Mouse (Mus musculus): ENCODE measurements around the gene Ttll4.

Gene Ttll4

DNA sequence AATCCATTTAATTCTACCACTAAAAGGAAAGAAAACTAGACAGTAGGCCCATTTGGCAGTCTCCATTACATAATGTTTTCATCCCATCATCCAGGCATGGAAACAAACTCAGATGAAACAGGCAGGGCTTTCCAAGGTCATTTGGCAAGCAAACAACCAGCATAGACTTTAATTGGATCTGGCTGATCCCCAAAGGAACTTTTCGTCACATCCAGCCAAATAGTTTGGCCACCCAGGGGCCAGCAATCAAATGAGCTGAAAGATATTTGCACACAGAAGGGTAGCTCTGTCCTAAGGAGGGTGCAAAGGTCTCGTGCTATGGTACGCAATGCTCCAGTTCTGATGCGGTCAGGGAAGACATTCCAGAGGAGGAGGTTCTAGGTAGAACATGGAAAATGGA lies 89.1 kb downstream of the Ttll4 start:
- DNase-seq (ENCODE audit: extremely low spot score, low read depth, low spot score): no peak

DNA sequence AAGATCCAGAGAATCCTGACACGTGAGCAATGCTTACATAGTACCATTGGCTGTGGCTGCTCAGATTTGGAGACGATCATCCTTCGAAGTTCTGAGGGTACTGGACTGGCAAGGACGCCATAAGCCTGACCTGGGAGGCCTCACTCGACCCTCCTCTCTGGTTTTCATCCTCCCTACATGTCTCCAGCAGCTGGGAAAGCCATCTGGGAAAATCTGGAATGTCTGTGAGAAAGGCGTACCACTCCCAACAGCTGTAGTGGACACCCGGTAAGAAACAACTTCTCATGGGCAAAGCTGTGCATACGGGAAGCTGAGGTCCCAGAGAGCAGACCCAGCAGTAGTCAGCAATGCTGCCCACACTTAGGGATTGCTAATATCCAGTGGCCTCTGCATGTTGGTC lies 90.6 kb downstream of the Ttll4 start:
- DNase-seq (ENCODE audit: extremely low spot score, low read depth, low spot score): no peak

GRCm38 (mm10) chr1:74752833-74753232 lies 91.3 kb downstream of the Ttll4 start:
- DNase-seq (ENCODE audit: extremely low spot score, low read depth, low spot score): no peak

Data from hindlimb bud, embryonic 11.5 days (tissue).